Mouse (Mus musculus) frontal cortex, adult (tissue): ENCODE measurements at regions not wholly inside any gene's neighbourhood (a gene's known extent, or its start where the extent isn't known, plus 50 kb on each side); places are given as distances from the start of the nearest gene placed in this dataset.
A peak's percentile ranks its signal among the peaks of the same experiment; 100 is the strongest.

Source experiments
- ATAC-seq: cut with Nextera tagmentation; 2 replicates; pipeline ENCODE4 v1.9.2; 2017; ENCODE audit warnings: mild to moderate bottlenecking, moderate library complexity, mixed read lengths; ENCODE audit not compliant: low TSS enrichment

- peak; percentile 45 for ATAC-seq
Observed at GRCm38 (mm10) chr8:84336376-84336775, 51.9 kb upstream of the Cacna1a start.

GRCm38 (mm10) chr8:84334333-84334732, 53.9 kb upstream of the Cacna1a start:
- ATAC-seq = no peak

GRCm38 (mm10) chr8:84331562-84331961, 56.7 kb upstream of the Cacna1a start:
- no peak; the same call in 1 of the 2 replicates for ATAC-seq

GRCm38 (mm10) chr8:84329535-84329934, 58.7 kb upstream of the Cacna1a start:
- peak; percentile 81 for ATAC-seq

GRCm38 (mm10) chr8:84322761-84323160, 52.6 kb upstream of the Ccdc130 start:
- no peak for ATAC-seq

- ATAC-seq = no peak
Observed at GRCm38 (mm10) chr8:84321841-84322240, 51.7 kb upstream of the Ccdc130 start.
